Mouse (Mus musculus): ENCODE data around the gene Eef1a2. TPM values are rescaled to one million over a fixed set of nuclear protein-coding genes. Genes with fewer than 3 reads are reported as not detected.

The Eef1a2 gene
- polyA plus RNA-seq, 1 experiment from 2014 or later: 6.7 TPM

DNA sequence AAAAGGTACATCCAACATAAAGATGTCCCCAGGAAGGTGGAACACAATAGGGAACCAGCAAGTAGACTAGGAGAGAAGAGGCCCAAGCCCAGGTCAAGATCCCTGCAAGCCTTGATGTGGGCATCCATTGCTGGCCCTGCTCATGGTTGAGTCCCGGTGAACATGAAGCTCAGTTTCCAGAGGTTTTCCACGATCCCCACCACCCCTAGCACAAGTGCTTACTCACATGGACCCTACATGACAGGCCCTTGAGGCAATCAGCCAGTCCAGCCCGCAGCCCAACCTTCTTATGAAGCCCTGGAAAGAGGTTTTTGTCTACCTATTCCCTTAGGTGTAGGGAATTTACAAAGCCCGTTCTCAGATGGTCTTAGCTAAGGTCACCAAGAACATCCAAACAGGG lies 366 bp upstream of the Eef1a2 start:
- peaks cover 56% of the 10 kb centered on the region for H3K4me1 ChIP-seq (replicated peaks)
- 78% methylated on average over 4 of the region's 4 CpGs for WGBS

GRCm38 (mm10) chr2:181155801-181156200 lies 1.0 kb downstream of the Eef1a2 start:
- Histone ChIP-seq H3K36me3 (peaks cover 13% of the 10 kb centered on the region), H3K27ac (peak overlapping the region; percentile 91), H3K4me3 (peak overlapping the region; percentile 52), H3K4me1 (replicated peaks) (peaks cover 56% of the 10 kb centered on the region), H3K9ac (peak overlapping the region; percentile 81), H3K27me3 (peaks cover 44% of the 10 kb centered on the region), H3K9me3 (no peaks in the 10 kb centered on the region), H3K4me2 (peak overlapping the region; percentile 75)
- ATAC-seq (ENCODE audit: low FRiP score): 0 out of 2 replicates have a peak, but pooled peaks have one; percentile 1
- WGBS: 52% methylated on average over 4 of the region's 4 CpGs

More for the DNA sequence above, 366 bp upstream of the Eef1a2 start:
- Histone ChIP-seq H3K4me2 (peak overlapping the region; percentile 75), H3K27ac (peak overlapping the region; percentile 91), H3K27me3 (peaks cover 40% of the 10 kb centered on the region), H3K9ac (peak overlapping the region; percentile 81), H3K36me3 (peaks cover 13% of the 10 kb centered on the region), H3K9me3 (no peaks in the 10 kb centered on the region), H3K4me3 (peak overlapping the region; percentile 52)
- ATAC-seq (ENCODE audit: low FRiP score): no peak

- Histone ChIP-seq H3K27me3 (peaks cover 53% of the 10 kb centered on the region), H3K4me3 (0 out of 2 replicates have a peak overlapping the region, but pooled peaks have one; percentile 8), H3K36me3 (peaks cover 21% of the 10 kb centered on the region), H3K9me3 (no peaks in the 10 kb centered on the region), H3K27ac (peak overlapping the region; percentile 35; the same call in 1 of the 2 replicates), H3K4me1 (replicated peaks) (peaks cover 50% of the 10 kb centered on the region), H3K9ac (0 out of 2 replicates have a peak overlapping the region, but pooled peaks have one; percentile 81), H3K4me2 (peak overlapping the region; percentile 75)
- 78% methylated on average over 8 of the region's 8 CpGs for WGBS
- no peak for ATAC-seq (ENCODE audit: low FRiP score)
These were observed 1.9 kb downstream of the Eef1a2 start for GRCm38 (mm10) chr2:181154831-181155415.

DNA sequence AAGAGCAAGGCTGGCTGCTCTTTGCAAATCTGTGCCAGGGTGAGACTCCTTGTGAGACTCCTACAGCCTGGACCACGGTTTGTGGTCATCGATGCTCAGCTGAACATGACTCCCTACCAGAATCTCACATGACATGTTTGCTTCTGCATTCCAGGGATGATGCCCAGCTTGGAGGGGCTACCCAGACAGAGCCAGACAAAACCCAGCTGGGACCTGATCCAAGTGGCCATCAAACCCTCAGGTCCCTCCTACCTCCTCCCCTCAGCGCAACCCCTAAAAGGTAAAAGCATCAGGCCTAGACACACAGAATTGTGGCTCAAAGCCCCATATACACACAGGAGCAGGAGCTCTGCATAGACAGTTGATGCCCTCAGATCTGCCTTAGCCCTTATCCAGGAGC lies 2.5 kb downstream of the Eef1a2 start:
- Histone ChIP-seq H3K4me1 (replicated peaks) (peaks cover 45% of the 10 kb centered on the region), H3K36me3 (peaks cover 27% of the 10 kb centered on the region), H3K27me3 (peaks cover 58% of the 10 kb centered on the region), H3K4me2 (peak overlapping the region; percentile 75), H3K9me3 (no peaks in the 10 kb centered on the region), H3K9ac (no peak overlapping the region), H3K27ac (peak overlapping the region; percentile 35; the same call in 1 of the 2 replicates), H3K4me3 (no peak overlapping the region)
- no peak for ATAC-seq (ENCODE audit: low FRiP score)
- WGBS: 84% methylated on average over 3 of the region's 3 CpGs

DNA sequence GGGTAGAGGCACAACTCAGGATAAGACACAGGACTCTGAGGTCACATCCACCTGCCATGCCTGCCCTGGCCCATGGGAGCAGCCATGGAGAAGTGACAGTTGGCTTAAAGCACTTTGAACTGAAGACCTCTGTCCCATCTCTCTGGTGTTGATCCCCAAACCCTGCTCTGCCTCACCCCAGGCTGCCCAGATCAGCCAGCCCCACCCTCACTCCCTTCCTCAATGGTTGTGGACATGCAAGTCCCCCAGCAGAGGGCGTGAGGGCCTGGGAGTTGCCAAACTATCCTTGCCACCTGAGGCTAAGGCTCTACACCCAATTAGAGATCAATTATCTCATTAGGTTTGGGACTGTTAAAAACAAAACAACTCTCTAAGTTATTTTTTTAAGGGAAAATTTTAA lies 3.0 kb downstream of the Eef1a2 start:
- Histone ChIP-seq H3K4me1 (replicated peaks) (peaks cover 40% of the 10 kb centered on the region), H3K27me3 (peaks cover 64% of the 10 kb centered on the region), H3K9ac (no peak overlapping the region), H3K4me3 (no peak overlapping the region), H3K27ac (no peak overlapping the region), H3K36me3 (peaks cover 31% of the 10 kb centered on the region), H3K4me2 (no peak overlapping the region), H3K9me3 (no peaks in the 10 kb centered on the region)
- 14% methylated on average over 1 of the region's 1 CpGs for WGBS
- no peak for ATAC-seq (ENCODE audit: low FRiP score)

DNA sequence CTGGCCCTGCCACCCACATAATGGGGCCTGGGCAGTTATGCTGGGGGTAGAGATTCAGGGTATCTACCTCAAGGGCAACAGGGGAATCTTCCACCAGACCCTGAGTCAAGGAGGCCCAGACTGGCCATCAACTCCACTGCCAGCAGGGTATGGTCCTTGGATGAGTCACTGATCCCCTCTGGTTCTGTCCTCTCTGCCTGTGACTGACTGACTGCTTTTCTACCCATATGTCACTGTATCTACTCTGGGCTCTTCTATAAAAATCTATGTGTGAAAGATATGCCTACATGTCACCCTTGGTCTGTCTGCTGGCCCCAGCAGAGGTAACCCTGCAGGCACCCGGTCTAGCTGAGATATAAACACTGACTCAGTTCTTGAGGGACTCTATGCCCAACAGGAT lies 3.7 kb downstream of the Eef1a2 start:
- H3K9me3 ChIP-seq: no peaks in the 10 kb centered on the region
- no peak overlapping the region for H3K27ac ChIP-seq
- no peak for ATAC-seq (ENCODE audit: low FRiP score)
- peaks cover 42% of the 10 kb centered on the region for H3K4me1 ChIP-seq (replicated peaks)
- WGBS: 93% methylated on average over 1 of the region's 1 CpGs
- peaks cover 31% of the 10 kb centered on the region for H3K36me3 ChIP-seq
- H3K4me2 ChIP-seq: no peak overlapping the region
- no peak overlapping the region for H3K9ac ChIP-seq
- peaks cover 67% of the 10 kb centered on the region for H3K27me3 ChIP-seq
- no peak overlapping the region for H3K4me3 ChIP-seq

DNA sequence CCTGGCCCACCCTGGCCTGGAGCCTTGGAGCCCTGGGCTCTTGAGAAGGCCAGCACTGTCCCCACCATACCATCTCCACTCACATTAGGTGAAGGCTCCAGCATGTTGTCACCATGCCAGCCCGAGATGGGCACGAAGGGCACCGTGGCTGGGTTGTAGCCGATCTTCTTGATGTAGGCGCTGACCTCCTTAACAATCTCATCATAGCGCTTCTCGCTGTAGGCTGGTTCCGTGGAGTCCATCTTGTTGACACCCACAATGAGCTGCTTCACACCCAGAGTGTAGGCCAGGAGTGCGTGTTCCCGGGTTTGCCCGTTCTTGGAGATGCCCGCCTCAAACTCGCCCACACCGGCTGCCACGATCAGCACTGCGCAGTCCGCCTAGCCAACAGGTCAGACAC lies 4.1 kb downstream of the Eef1a2 start:
- no peak overlapping the region for H3K9ac ChIP-seq
- peaks cover 45% of the 10 kb centered on the region for H3K4me1 ChIP-seq (replicated peaks)
- H3K36me3 ChIP-seq: peaks cover 31% of the 10 kb centered on the region
- WGBS: 94% methylated on average over 17 of the region's 17 CpGs
- H3K9me3 ChIP-seq: no peaks in the 10 kb centered on the region
- H3K4me2 ChIP-seq: no peak overlapping the region
- H3K27ac ChIP-seq: no peak overlapping the region
- H3K4me3 ChIP-seq: no peak overlapping the region
- no peak for ATAC-seq (ENCODE audit: low FRiP score)
- H3K27me3 ChIP-seq: peaks cover 66% of the 10 kb centered on the region

- 76% methylated on average over 6 of the region's 6 CpGs for WGBS
- Histone ChIP-seq H3K4me2 (no peak overlapping the region), H3K36me3 (peaks cover 35% of the 10 kb centered on the region), H3K27me3 (peaks cover 68% of the 10 kb centered on the region), H3K27ac (no peak overlapping the region), H3K9me3 (no peaks in the 10 kb centered on the region), H3K4me1 (replicated peaks) (peaks cover 28% of the 10 kb centered on the region), H3K9ac (no peak overlapping the region), H3K4me3 (no peak overlapping the region)
- no peak for ATAC-seq (ENCODE audit: low FRiP score)
These were observed 6.5 kb downstream of the Eef1a2 start for GRCm38 (mm10) chr2:181150281-181150680.

GRCm38 (mm10) chr2:181148318-181148955 lies 8.4 kb downstream of the Eef1a2 start:
- ATAC-seq (ENCODE audit: low FRiP score): no peak
- no peaks in the 10 kb centered on the region for H3K9me3 ChIP-seq
- H3K27ac ChIP-seq: no peak overlapping the region
- peak overlapping the region; percentile 39 for H3K4me3 ChIP-seq
- 17% methylated on average over 31 of the region's 31 CpGs for WGBS
- H3K36me3 ChIP-seq: peaks cover 33% of the 10 kb centered on the region
- H3K9ac ChIP-seq: peak overlapping the region; percentile 64
- H3K27me3 ChIP-seq: peaks cover 55% of the 10 kb centered on the region
- peaks cover 16% of the 10 kb centered on the region for H3K4me1 ChIP-seq (replicated peaks)
- peak overlapping the region; percentile 68 for H3K4me2 ChIP-seq

DNA sequence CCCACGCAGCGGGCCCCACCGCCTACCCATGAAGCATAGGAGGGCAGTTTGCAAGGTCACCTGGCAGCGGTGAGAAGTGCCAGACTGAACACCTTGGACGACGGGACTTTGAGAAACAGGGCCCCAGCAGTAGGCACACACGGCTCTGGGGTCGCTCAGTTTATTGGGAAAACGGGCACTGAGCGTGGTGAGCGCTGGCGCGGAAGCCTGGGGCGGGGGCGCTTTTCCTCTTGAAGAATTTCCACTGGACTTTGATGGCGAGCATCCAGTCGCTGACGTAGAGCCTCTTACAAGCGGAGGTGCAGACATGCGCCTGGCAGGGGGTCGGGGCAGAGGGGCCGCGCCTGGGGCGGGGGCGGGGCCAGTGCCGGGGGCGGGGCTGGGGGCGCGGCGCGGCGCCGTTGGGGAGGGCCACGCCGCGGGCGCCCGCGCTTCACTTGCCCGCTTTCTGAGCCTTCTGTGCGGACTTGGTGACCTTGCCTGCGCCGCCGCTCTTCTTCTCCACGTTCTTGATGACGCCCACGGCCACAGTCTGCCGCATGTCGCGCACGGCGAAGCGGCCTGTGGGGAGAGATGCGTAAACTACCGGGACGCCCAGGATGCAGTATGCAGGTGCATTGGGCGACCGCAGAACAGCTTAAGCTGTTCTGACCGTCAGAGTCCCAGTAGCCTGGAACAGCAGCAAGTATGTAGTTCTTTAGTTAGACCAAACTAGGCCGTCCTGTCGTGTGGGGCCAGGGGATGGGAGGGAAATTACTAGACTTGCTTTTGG lies 9.1 kb downstream of the Eef1a2 start:
- Histone ChIP-seq H3K4me3 (peak overlapping the region; percentile 39), H3K4me1 (replicated peaks) (peaks cover 16% of the 10 kb centered on the region), H3K27me3 (peaks cover 50% of the 10 kb centered on the region), H3K9me3 (no peaks in the 10 kb centered on the region), H3K36me3 (peaks cover 26% of the 10 kb centered on the region), H3K4me2 (peak overlapping the region; percentile 68), H3K27ac (no peak overlapping the region), H3K9ac (peak overlapping the region; percentile 64)
- no peak for ATAC-seq (ENCODE audit: low FRiP score)
- 1% methylated on average over 58 of the region's 61 CpGs for WGBS

DNA sequence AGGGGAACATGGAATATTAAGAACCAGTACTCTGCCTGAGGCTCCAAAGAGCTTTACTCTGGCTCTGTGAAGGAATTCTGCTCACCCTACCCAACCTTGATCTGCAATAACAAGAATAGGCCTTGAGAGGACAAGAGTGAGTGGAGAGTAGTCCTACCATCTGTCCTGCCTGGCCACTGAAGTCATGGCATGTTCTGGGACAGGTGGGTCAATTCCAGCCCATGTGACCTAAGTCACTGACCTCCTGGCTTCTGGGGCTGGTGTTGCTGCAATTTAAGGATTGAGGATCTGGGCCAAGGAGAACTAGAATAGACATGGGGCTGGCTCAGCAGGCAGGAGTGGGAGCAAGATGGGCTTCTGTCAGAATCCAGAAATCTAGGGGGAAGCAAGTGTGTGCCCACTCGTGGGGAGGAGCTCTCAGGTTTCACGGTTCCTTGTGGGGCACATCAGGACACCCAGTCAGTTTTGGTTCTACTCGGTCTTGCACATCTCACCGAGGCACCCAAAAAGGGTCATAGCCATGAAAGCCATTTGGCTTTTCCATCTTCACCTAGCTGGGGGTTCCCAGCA lies 9.8 kb downstream of the Eef1a2 start:
- no peak for ATAC-seq (ENCODE audit: low FRiP score)
- peaks cover 16% of the 10 kb centered on the region for H3K4me1 ChIP-seq (replicated peaks)
- peaks cover 46% of the 10 kb centered on the region for H3K27me3 ChIP-seq
- no peak overlapping the region for H3K27ac ChIP-seq
- peaks cover 21% of the 10 kb centered on the region for H3K36me3 ChIP-seq
- H3K4me3 ChIP-seq: peak overlapping the region; percentile 39
- H3K4me2 ChIP-seq: peak overlapping the region; percentile 68
- WGBS: 54% methylated on average over 4 of the region's 4 CpGs
- H3K9ac ChIP-seq: no peak overlapping the region
- H3K9me3 ChIP-seq: no peaks in the 10 kb centered on the region

- no peak overlapping the region for H3K9ac ChIP-seq
- peaks cover 16% of the 10 kb centered on the region for H3K4me1 ChIP-seq (replicated peaks)
- no peak for ATAC-seq (ENCODE audit: low FRiP score)
- no peak overlapping the region for H3K4me2 ChIP-seq
- 84% methylated on average over 2 of the region's 2 CpGs for WGBS
- H3K27me3 ChIP-seq: peaks cover 31% of the 10 kb centered on the region
- peaks cover 11% of the 10 kb centered on the region for H3K36me3 ChIP-seq
- H3K9me3 ChIP-seq: no peaks in the 10 kb centered on the region
- H3K4me3 ChIP-seq: no peak overlapping the region
- no peak overlapping the region for H3K27ac ChIP-seq
These were observed 12.1 kb downstream of the Eef1a2 start for GRCm38 (mm10) chr2:181144675-181145074.

Data from hindbrain, embryonic 13.5 days (tissue).